Mouse (Mus musculus) activated CD4-positive, CD25-positive, alpha-beta regulatory T cell, adult 4 months (primary cell): ENCODE results near the gene Cfap97. TPM values are rescaled to one million over a fixed set of nuclear protein-coding genes. Genes with fewer than 3 reads are reported as not detected.

Source experiments
- ATAC-seq: one replicate; pipeline ENCODE4 v1.8.0; 2017
- polyA plus RNA-seq, 2 experiments: library from polyadenylated mRNA; unstranded; fragments of 100-300 nt; shearing (Covaris generic); gene quantifications; one replicate each; pipeline ENCODE4 v1.2.1; 2017

Gene Cfap97
- polyA plus RNA-seq, 2 experiments from 2014 or later, result 31.5 to 38.2 TPM

GRCm38 (mm10) chr8:46162953-46163869, 11.6 kb downstream of the Cfap97 start:
- peak; percentile 98 for ATAC-seq

GRCm38 (mm10) chr8:46163870-46164190, 12.3 kb downstream of the Cfap97 start:
- no peak for ATAC-seq

- ATAC-seq, result no peak
Observed at GRCm38 (mm10) chr8:46173651-46174050, 22.1 kb downstream of the Cfap97 start.

GRCm38 (mm10) chr8:46180136-46180535, 28.6 kb downstream of the Cfap97 start:
- ATAC-seq, result no peak

GRCm38 (mm10) chr8:46185361-46185760, 33.8 kb downstream of the Cfap97 start:
- no peak for ATAC-seq

GRCm38 (mm10) chr8:46193100-46193499, 41.5 kb downstream of the Cfap97 start:
- ATAC-seq, result no peak

- no peak for ATAC-seq
Observed at GRCm38 (mm10) chr8:46196877-46197276, 45.3 kb downstream of the Cfap97 start.

GRCm38 (mm10) chr8:46197673-46198072, 46.1 kb downstream of the Cfap97 start:
- no peak for ATAC-seq

- ATAC-seq, result peak; percentile 53
Observed at GRCm38 (mm10) chr8:46202350-46202749, 50.8 kb downstream of the Cfap97 start.

- ATAC-seq, result no peak
Observed at GRCm38 (mm10) chr8:46204301-46204700, 52.7 kb downstream of the Cfap97 start.

- ATAC-seq, result no peak
Observed at GRCm38 (mm10) chr8:46204974-46205640, 53.5 kb downstream of the Cfap97 start.

- no peak for ATAC-seq
Observed at GRCm38 (mm10) chr8:46206107-46206506, 54.5 kb downstream of the Cfap97 start.

- ATAC-seq, result no peak
Observed at GRCm38 (mm10) chr8:46208354-46208753, 56.8 kb downstream of the Cfap97 start.

- no peak for ATAC-seq
Observed at GRCm38 (mm10) chr8:46209057-46209456, 57.5 kb downstream of the Cfap97 start.

GRCm38 (mm10) chr8:46210404-46211315, 59.1 kb downstream of the Cfap97 start, which contains the start of gene Slc25a4:
TSS of gene Slc25a4 (minus strand) at chr8:46211284.
- peak; percentile 92 for ATAC-seq

- no peak for ATAC-seq
Observed at GRCm38 (mm10) chr8:46211611-46212071, 60.1 kb downstream of the Cfap97 start.

- no peak for ATAC-seq
Observed at GRCm38 (mm10) chr8:46212194-46212593, 60.6 kb downstream of the Cfap97 start.

GRCm38 (mm10) chr8:46213971-46214480, 62.5 kb downstream of the Cfap97 start:
- no peak for ATAC-seq

GRCm38 (mm10) chr8:46216838-46217237, 65.3 kb downstream of the Cfap97 start:
- ATAC-seq, result no peak

GRCm38 (mm10) chr8:46220566-46220965, 69.0 kb downstream of the Cfap97 start:
- no peak for ATAC-seq

- no peak for ATAC-seq
Observed at GRCm38 (mm10) chr8:46225501-46225900, 73.9 kb downstream of the Cfap97 start.

GRCm38 (mm10) chr8:46226622-46227021, 75.1 kb downstream of the Cfap97 start:
- no peak for ATAC-seq
